In the genomic region with DNA sequence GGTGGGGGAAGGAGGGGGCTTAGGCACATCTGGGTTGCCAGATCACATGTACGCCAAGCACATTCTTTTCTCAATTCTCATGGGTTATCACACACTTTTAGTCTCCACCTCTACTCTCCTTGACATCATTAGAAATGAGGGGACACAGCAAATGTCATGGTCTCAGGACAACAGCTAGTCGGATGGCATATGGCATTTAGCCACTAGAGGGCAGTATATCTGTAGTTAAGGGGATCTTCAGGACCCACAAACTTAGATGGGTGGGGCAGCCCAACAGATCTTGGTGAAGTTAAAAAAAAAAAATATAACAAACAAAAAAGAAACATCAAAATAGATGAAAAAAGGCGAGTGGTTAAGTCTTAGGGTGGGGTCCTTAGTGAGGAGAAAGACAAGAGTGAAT, we compare ENCODE assay signal across 8 mouse cellular contexts. TPM values are rescaled to one million over a fixed set of nuclear protein-coding genes. Genes with fewer than 3 reads are reported as not detected.
DNase-seq lines count a peak whose midpoint lies in the region; ATAC-seq and TF ChIP-seq lines count a peak whose summit lies in the region.
"Had no signal": no experiment of that assay in that cellular context is flagged by ENCODE, and none has a peak within 500 bp of the region (broad histone marks: within the 10 kb centered on the region; RNA-seq: fewer than 3 reads in every experiment).

No protein-coding gene starts in this region.

- no peak overlapping the region for H3K9ac ChIP-seq in ES-E14 (ENCODE audit: insufficient read depth, low read depth, low read length, poor library complexity, severe bottlenecking)
- no peak overlapping the region for H3K9ac ChIP-seq in liver, embryonic 14.5 days (replicated peaks)

- H3K27ac ChIP-seq in layer of hippocampus, adult 2 months = no peak overlapping the region
- H3K27ac ChIP-seq in ES-E14 (ENCODE audit: insufficient read depth, low read depth, low read length, poor library complexity, severe bottlenecking) = no peak overlapping the region
- H3K27ac ChIP-seq in liver, embryonic 14.5 days = no peak overlapping the region
- H3K27ac ChIP-seq in small intestine, adult 2 months (ENCODE audit: insufficient read depth, low read depth, low read length) = no peak overlapping the region
- H3K27ac ChIP-seq: macrophage had no signal

- no peak overlapping the region for H3K4me3 ChIP-seq in layer of hippocampus, adult 2 months
- no peak overlapping the region for H3K4me3 ChIP-seq in ES-E14 (ENCODE audit: insufficient read depth in 1 of 2, low read depth in 1 of 2, low read length in 2 of 2, poor library complexity in 1 of 2, severe bottlenecking in 1 of 2)
- no peak overlapping the region for H3K4me3 ChIP-seq in liver, embryonic 14.5 days (ENCODE audit: insufficient read depth in 1 of 2, low read depth in 2 of 2, low read length in 2 of 2)
- no peak overlapping the region for H3K4me3 ChIP-seq in small intestine, adult 2 months (ENCODE audit: low read depth, low read length)

- WGBS in liver, embryonic 14.5 days (ENCODE audit: insufficient replicate concordance) = 11% methylated on average over 3 of the region's 3 CpGs
- 14% methylated on average over 3 of the region's 3 CpGs for WGBS in small intestine, adult 2 months

- H3K4me1 ChIP-seq in ES-E14 (ENCODE audit: control insufficient read depth in 2 of 2, insufficient read depth in 2 of 2, low read length in 2 of 2, poor library complexity in 1 of 2) = peaks cover 2% of the 10 kb centered on the region in 2 experiments; a peak in 3 of 4 replicates
- H3K4me1 ChIP-seq in liver, embryonic 14.5 days (replicated peaks; ENCODE audit: control insufficient read depth in 2 of 2, insufficient read depth in 2 of 2, low read length in 1 of 2) = peaks cover 11 to 15% of the 10 kb centered on the region in 2 experiments
- no peaks in the 10 kb centered on the region; the same call in 1 of the 2 replicates for H3K4me1 ChIP-seq in small intestine, adult 2 months (ENCODE audit: control insufficient read depth, insufficient read depth, insufficient read length, low read length)

- no peak for TF ChIP-seq EP300 in liver, embryonic 14.5 days (IDR thresholded peaks at IDR 0.05; ENCODE audit: low read depth)

- in situ Hi-C loops in ES-E14 (cut with MboI; ENCODE audit: low sequenced_read_pairs in 2 of 2, unreplicated experiment in 2 of 2) = no loop called here

- TF ChIP-seq POLR2A in small intestine, adult 2 months (IDR thresholded peaks at IDR 0.05; ENCODE audit: low read depth, low read length) = no peak

- H3K27me3 ChIP-seq in liver, embryonic 14.5 days (ENCODE audit: control insufficient read depth, insufficient read depth, low read length) = no peaks in the 10 kb centered on the region
- H3K27me3 ChIP-seq in small intestine, adult 2 months (ENCODE audit: control insufficient read depth, insufficient read depth, low read length) = no peaks in the 10 kb centered on the region

- H3K36me3 ChIP-seq in ES-E14 (ENCODE audit: control insufficient read depth, insufficient read depth, low read length, poor library complexity, severe bottlenecking) = peaks cover 15% of the 10 kb centered on the region
- H3K36me3 ChIP-seq in liver, embryonic 14.5 days (replicated peaks; ENCODE audit: control insufficient read depth, insufficient read depth, low read depth) = no peaks in the 10 kb centered on the region
- peaks cover 9% of the 10 kb centered on the region for H3K36me3 ChIP-seq in small intestine, adult 2 months (ENCODE audit: control insufficient read depth, insufficient read depth, low read length)

- H3K9me3 ChIP-seq in ES-E14 (ENCODE audit: control insufficient read depth, insufficient read depth, low read depth, low read length) = no peaks in the 10 kb centered on the region
- H3K9me3 ChIP-seq in liver, embryonic 14.5 days (ENCODE audit: control insufficient read depth, low read length) = no peaks in the 10 kb centered on the region

- ATAC-seq in liver, embryonic 14.5 days (ENCODE audit: insufficient read depth) = no peak

- H3K4me2 ChIP-seq in liver, embryonic 14.5 days (ENCODE audit: low read depth) = no peak overlapping the region

- peak; percentile 96 for TF ChIP-seq CTCF in layer of hippocampus, adult 2 months (conservative IDR thresholded peaks at IDR 0.05)
- TF ChIP-seq CTCF in liver, embryonic 14.5 days (IDR thresholded peaks at IDR 0.05; ENCODE audit: low read depth) = peak; percentile 87
- TF ChIP-seq CTCF in small intestine, adult 2 months (IDR thresholded peaks at IDR 0.05; ENCODE audit: extremely low read depth, insufficient read length, insufficient replicate concordance, low read depth, low read length) = peak; percentile 13; the same call in 1 of the 2 replicates

- DNase-seq in layer of hippocampus, adult 2 months (ENCODE audit: low spot score in 2 of 2) = peak in 1 of 2 experiments; percentile 77
- no peak for DNase-seq in layer of hippocampus, postnatal 36 days
- DNase-seq in ES-E14 (ENCODE audit: low read depth, low spot score) = no peak
- DNase-seq in adrenal gland, postnatal 14 days = peak; percentile 84
- peak; percentile 84 for DNase-seq in forelimb bud, embryonic 11.5 days (ENCODE audit: low read depth, low spot score)
- peak; percentile 68 to 73 (median 68) for DNase-seq in liver, embryonic 14.5 days (ENCODE audit: low read depth in 3 of 3, low spot score in 3 of 3)

TF ChIP-seq in ES-E14, 5 proteins besides CTCF, POLR2A, EP300 and RAD21:
- 0 out of 2 replicates have a peak, but pooled peaks have one; percentile 5 for TF ChIP-seq ZNF384 (IDR thresholded peaks at IDR 0.05; ENCODE audit: low read depth, low read length)
- no peak for TF ChIP-seq CHD2 (IDR thresholded peaks at IDR 0.05; ENCODE audit: low read depth, low read length)

RNA-seq across cellular contexts. Expression of a gene that starts 6.3 kb away (rescaled TPM):
- total RNA-seq in layer of hippocampus, adult 2 months (2021) = 100 to 1,000 TPM in 1 of 2 experiments, 10 to 100 TPM in 1; 89.3 to 106 TPM
- total RNA-seq in layer of hippocampus, postnatal 36 days (2021) = 100 to 1,000 TPM in 1 of 2 experiments, 10 to 100 TPM in 1; 81.4 to 101 TPM
- total RNA-seq in ES-E14 (2012; rRNA removed) = 30.7 and 35.9 TPM in 2 replicates
- total RNA-seq in adrenal gland, postnatal 14 days (2021) = 64.0 and 66.6 TPM in 2 replicates
- polyA plus RNA-seq in liver, embryonic 14.5 days (2012; rRNA removed) = 4.3 and 5.7 TPM in 2 replicates
- polyA plus RNA-seq in liver, embryonic 14.5 days (2014; fragmentation: Nextera tagmentation; extraction: Ambion mirVana) = 3.9 and 4.3 TPM in 2 replicates
- 19.4 and 36.2 TPM in 2 replicates for polyA plus RNA-seq in small intestine, adult 2 months (2012; rRNA removed)

RNA-seq across cellular contexts. Expression of a gene that starts 17.0 kb away (rescaled TPM):
- 1 to 10 TPM; 8.5 TPM for total RNA-seq in layer of hippocampus, adult 2 months (2021)
- total RNA-seq in layer of hippocampus, postnatal 36 days (2021) = 1 to 10 TPM; 6.8 to 7.0 TPM
- 43.6 and 48.2 TPM in 2 replicates for total RNA-seq in ES-E14 (2012; rRNA removed)
- 3.0 and 3.6 TPM in 2 replicates for total RNA-seq in adrenal gland, postnatal 14 days (2021)
- polyA plus RNA-seq in liver, embryonic 14.5 days (2012; rRNA removed) = 2.3 and 2.5 TPM in 2 replicates
- 2.9 and 3.2 TPM in 2 replicates for polyA plus RNA-seq in liver, embryonic 14.5 days (2014; fragmentation: Nextera tagmentation; extraction: Ambion mirVana)
- polyA plus RNA-seq in small intestine, adult 2 months (2012; rRNA removed) = 5.3 and 24.1 TPM in 2 replicates

RNA-seq across cellular contexts. Expression of a gene that starts 21.0 kb away (rescaled TPM):
- total RNA-seq in layer of hippocampus, adult 2 months (2021) = under 1 TPM; 0.10 to 0.12 TPM
- under 1 TPM; 0.12 to 0.15 TPM for total RNA-seq in layer of hippocampus, postnatal 36 days (2021)
- total RNA-seq in ES-E14 (2012; rRNA removed) = 1.0 and 1.2 TPM in 2 replicates
- 1.9 and 3.5 TPM in 2 replicates for total RNA-seq in adrenal gland, postnatal 14 days (2021)
- polyA plus RNA-seq in liver, embryonic 14.5 days (2012; rRNA removed) = 0.04 and 0.08 TPM in 2 replicates
- 0.09 TPM in 1 of 2 replicates, not detected in the other for polyA plus RNA-seq in liver, embryonic 14.5 days (2014; fragmentation: Nextera tagmentation; extraction: Ambion mirVana)
- 0.33 and 0.55 TPM in 2 replicates for polyA plus RNA-seq in small intestine, adult 2 months (2012; rRNA removed)
- polyA plus RNA-seq: macrophage had no signal

RNA-seq across cellular contexts. Expression of a gene that starts 40.7 kb away (rescaled TPM):
- 10 to 100 TPM; 17.0 to 20.6 TPM for total RNA-seq in layer of hippocampus, adult 2 months (2021)
- 10 to 100 TPM; 16.4 to 22.6 TPM for total RNA-seq in layer of hippocampus, postnatal 36 days (2021)
- total RNA-seq in ES-E14 (2012; rRNA removed) = 55.1 and 73.3 TPM in 2 replicates
- 21.4 and 26.3 TPM in 2 replicates for total RNA-seq in adrenal gland, postnatal 14 days (2021)
- polyA plus RNA-seq in liver, embryonic 14.5 days (2012; rRNA removed) = 4.5 and 7.1 TPM in 2 replicates
- 0.34 and 0.70 TPM in 2 replicates for polyA plus RNA-seq in liver, embryonic 14.5 days (2014; fragmentation: Nextera tagmentation; extraction: Ambion mirVana)
- polyA plus RNA-seq in small intestine, adult 2 months (2012; rRNA removed) = 183 and 395 TPM in 2 replicates

RNA-seq across cellular contexts. Expression of a gene that starts 46.0 kb away (rescaled TPM):
- total RNA-seq in layer of hippocampus, adult 2 months (2021) = 10 to 100 TPM; 50.3 to 51.9 TPM
- 10 to 100 TPM; 49.0 to 52.5 TPM for total RNA-seq in layer of hippocampus, postnatal 36 days (2021)
- total RNA-seq in ES-E14 (2012; rRNA removed) = 36.6 and 54.7 TPM in 2 replicates
- 59.1 and 62.5 TPM in 2 replicates for total RNA-seq in adrenal gland, postnatal 14 days (2021)
- 77.4 and 83.3 TPM in 2 replicates for polyA plus RNA-seq in liver, embryonic 14.5 days (2012; rRNA removed)
- 78.3 and 85.3 TPM in 2 replicates for polyA plus RNA-seq in liver, embryonic 14.5 days (2014; fragmentation: Nextera tagmentation; extraction: Ambion mirVana)
- polyA plus RNA-seq in small intestine, adult 2 months (2012; rRNA removed) = 34.0 and 65.7 TPM in 2 replicates

Comparison
In these comparisons a context has a peak if more than half of its experiments do, and no peak if none do; other contexts are left out.
1. DNase-seq: peak in adrenal gland, postnatal 14 days (single experiment), forelimb bud, embryonic 11.5 days (single experiment) and liver, embryonic 14.5 days (3 of 3); none in layer of hippocampus, postnatal 36 days (0 of 2) and ES-E14 (single experiment).
2. CTCF ChIP-seq: peak in every context shown above with its lines; median percentile 96 in layer of hippocampus, adult 2 months; 87 in liver, embryonic 14.5 days; 13 in small intestine, adult 2 months.